Mouse (Mus musculus) brain, embryonic 14.5 days (tissue): ENCODE measurements at regions not wholly inside any gene's neighbourhood (a gene's known extent, or its start where the extent isn't known, plus 50 kb on each side); places are given as distances from the start of the nearest gene placed in this dataset.

Experiments
- CTCF ChIP-seq: fragments of 200-500 bp; IDR thresholded peaks from 2 replicates; pipeline ENCODE4 v1.5.1; 2012; ENCODE audit warnings: inconsistent platforms, mild to moderate bottlenecking, moderate library complexity, borderline replicate concordance; ENCODE audit not compliant: insufficient read depth, insufficient read length; ENCODE audit errors: extremely low read depth
- POLR2A ChIP-seq: fragments of 200-500 bp; IDR thresholded peaks from 2 replicates; pipeline ENCODE4 v1.6.1; 2012; ENCODE audit warnings: mild to moderate bottlenecking, inconsistent platforms, borderline replicate concordance; ENCODE audit not compliant: poor library complexity, insufficient read depth, insufficient read length, severe bottlenecking; ENCODE audit errors: extremely low read depth

DNA sequence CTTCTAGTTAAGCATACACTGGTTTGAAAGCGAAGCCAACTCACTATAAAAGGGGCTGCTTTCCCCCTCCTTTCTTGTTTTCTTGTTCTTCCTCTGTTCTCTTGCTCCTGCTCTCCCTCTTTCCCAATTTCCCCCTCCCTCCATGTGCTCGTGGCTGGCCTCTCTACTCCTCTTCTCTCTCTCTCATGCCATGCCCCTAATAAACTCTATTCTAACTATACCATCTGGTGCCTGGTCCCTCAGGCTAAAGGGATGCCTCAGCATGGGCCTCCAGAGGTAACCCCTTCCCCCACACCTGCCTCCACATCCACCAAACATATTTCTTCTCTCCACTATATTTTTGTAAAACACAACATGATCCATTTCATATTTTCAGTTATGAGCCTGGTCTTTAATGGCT, 210.1 kb downstream of the Gja1 start:
- no peak for TF ChIP-seq CTCF
- no peak for TF ChIP-seq POLR2A
